Mouse (Mus musculus) gastrocnemius, adult 2 months (tissue): Measurements from ENCODE around the gene Aatf. TPM values are rescaled to one million over a fixed set of nuclear protein-coding genes. Genes with fewer than 3 reads are reported as not detected.
A peak's percentile ranks its signal among the peaks of the same experiment; 100 is the strongest.

Experiments used
- DNase-seq: peaks from one replicate; pipeline ENCODE4 v3.0.0; 2022
- H3K27ac ChIP-seq: fragments of 200-600 bp; 2 replicates; pipeline ENCODE4 v1.8.1; 2022; ENCODE audit warnings: mild to moderate bottlenecking
- H3K4me3 ChIP-seq: fragments of 200-600 bp; 2 replicates; pipeline ENCODE4 v1.8.1; 2022; ENCODE audit warnings: mild to moderate bottlenecking, moderate library complexity
- CTCF ChIP-seq: fragments of 200-600 bp; IDR thresholded peaks from 2 replicates; pipeline ENCODE4 v1.8.1; 2022; ENCODE audit warnings: antibody characterized with exemption, mild to moderate bottlenecking, moderate library complexity
- intact Hi-C: fragments of 180-260 bp; cut with DNase I; formaldehyde crosslinking; loops from one replicate; pipeline ENCODE4 v1.15.1; 2025
- total RNA-seq, 2 experiments: library from RNA; stranded (reverse); gene quantifications; 2 replicates each; pipeline ENCODE4 v1.2.3; 2021

Aatf gene
- total RNA-seq, 2 experiments from 2014 or later = 13.1 to 13.2 TPM

GRCm38 (mm10) chr11:84519576-84520268, 6.4 kb upstream of the Aatf start:
- no peak overlapping the region for H3K27ac ChIP-seq
- no peak overlapping the region for H3K4me3 ChIP-seq
- intact Hi-C loops = loop anchor here (10.0 kb wide), 2 partner anchors 295 to 575 kb away; partner anchors contain the start of genes Ddx52 and Mrm1
- no peak for TF ChIP-seq CTCF
- DNase-seq = no peak

- intact Hi-C loops = loop anchor here (10.0 kb wide), 2 partner anchors 296 to 574 kb away; partner anchors contain the start of genes Ddx52 and Mrm1
- no peak for TF ChIP-seq CTCF
- no peak for DNase-seq
- no peak overlapping the region for H3K27ac ChIP-seq
- no peak overlapping the region for H3K4me3 ChIP-seq
Observed at GRCm38 (mm10) chr11:84519036-84519435, 5.7 kb upstream of the Aatf start.

- H3K4me3 ChIP-seq = no peak overlapping the region
- no peak for TF ChIP-seq CTCF
- intact Hi-C loops = loop anchor here (10.0 kb wide), 2 partner anchors 297 to 573 kb away; partner anchors contain the start of genes Ddx52 and Mrm1
- no peak for DNase-seq
- H3K27ac ChIP-seq = no peak overlapping the region
Observed at GRCm38 (mm10) chr11:84518261-84518660, 4.9 kb upstream of the Aatf start.

- no peak overlapping the region for H3K4me3 ChIP-seq
- intact Hi-C loops = loop anchor here (10.0 kb wide), 2 partner anchors 297 to 573 kb away; partner anchors contain the start of genes Ddx52 and Mrm1
- H3K27ac ChIP-seq = no peak overlapping the region
- DNase-seq = no peak
- TF ChIP-seq CTCF = no peak
Observed at GRCm38 (mm10) chr11:84517431-84517830, 4.1 kb upstream of the Aatf start.

GRCm38 (mm10) chr11:84516501-84517240, 3.3 kb upstream of the Aatf start:
- intact Hi-C loops = loop anchor here (10.0 kb wide), 2 partner anchors 298 to 572 kb away; partner anchors contain the start of genes Ddx52 and Mrm1
- no peak overlapping the region for H3K4me3 ChIP-seq
- no peak for TF ChIP-seq CTCF
- DNase-seq = no peak
- H3K27ac ChIP-seq = no peak overlapping the region

- no peak overlapping the region for H3K4me3 ChIP-seq
- TF ChIP-seq CTCF = no peak
- intact Hi-C loops = loop anchor here (10.0 kb wide), 2 partner anchors 303 to 567 kb away; partner anchors contain the start of genes Ddx52 and Mrm1
- DNase-seq = no peak
- H3K27ac ChIP-seq = no peak overlapping the region
Observed at GRCm38 (mm10) chr11:84512031-84512430, 1.3 kb downstream of the Aatf start.

- Histone ChIP-seq H3K27ac (no peak overlapping the region), H3K4me3 (no peak overlapping the region)
- peak; percentile 32 for TF ChIP-seq CTCF
- no peak for DNase-seq
- intact Hi-C loops = no loop called here
Observed at GRCm38 (mm10) chr11:84504296-84504695, 9.0 kb downstream of the Aatf start.

GRCm38 (mm10) chr11:84497944-84498343, 15.4 kb downstream of the Aatf start:
- intact Hi-C loops = no loop called here
- TF ChIP-seq CTCF = peak; percentile 37; the same call in 1 of the 2 replicates
- no peak for DNase-seq
- Histone ChIP-seq H3K4me3 (no peak overlapping the region), H3K27ac (no peak overlapping the region)

- no peak overlapping the region for H3K27ac ChIP-seq
- intact Hi-C loops = no loop called here
- H3K4me3 ChIP-seq = no peak overlapping the region
- no peak for DNase-seq
- TF ChIP-seq CTCF = no peak
Observed at GRCm38 (mm10) chr11:84496901-84497300, 16.4 kb downstream of the Aatf start.

GRCm38 (mm10) chr11:84495774-84496173, 17.5 kb downstream of the Aatf start:
- intact Hi-C loops = no loop called here
- no peak for DNase-seq

GRCm38 (mm10) chr11:84481661-84482060, 31.7 kb downstream of the Aatf start:
- Histone ChIP-seq H3K4me3 (no peak overlapping the region), H3K27ac (peak overlapping the region; percentile 9; the same call in 1 of the 2 replicates)
- DNase-seq = no peak
- intact Hi-C loops = no loop called here
- TF ChIP-seq CTCF = no peak

More at GRCm38 (mm10) chr11:84495774-84496173, 17.5 kb downstream of the Aatf start:
- Histone ChIP-seq H3K27ac (no peak overlapping the region), H3K4me3 (no peak overlapping the region)
- TF ChIP-seq CTCF = no peak

GRCm38 (mm10) chr11:84480451-84480850, 32.9 kb downstream of the Aatf start:
- Histone ChIP-seq H3K27ac (peak overlapping the region; percentile 41; the same call in 1 of the 2 replicates), H3K4me3 (no peak overlapping the region)
- no peak for DNase-seq
- intact Hi-C loops = no loop called here
- no peak for TF ChIP-seq CTCF

- intact Hi-C loops = no loop called here
- DNase-seq = no peak
- Histone ChIP-seq H3K4me3 (no peak overlapping the region), H3K27ac (no peak overlapping the region)
- TF ChIP-seq CTCF = no peak
Observed at GRCm38 (mm10) chr11:84476641-84477040, 36.7 kb downstream of the Aatf start.
